Mouse (Mus musculus): Measurements from ENCODE around the gene Syt2.
A peak's percentile ranks its signal among the peaks of the same experiment; 100 is the strongest.

Syt2 gene

DNA sequence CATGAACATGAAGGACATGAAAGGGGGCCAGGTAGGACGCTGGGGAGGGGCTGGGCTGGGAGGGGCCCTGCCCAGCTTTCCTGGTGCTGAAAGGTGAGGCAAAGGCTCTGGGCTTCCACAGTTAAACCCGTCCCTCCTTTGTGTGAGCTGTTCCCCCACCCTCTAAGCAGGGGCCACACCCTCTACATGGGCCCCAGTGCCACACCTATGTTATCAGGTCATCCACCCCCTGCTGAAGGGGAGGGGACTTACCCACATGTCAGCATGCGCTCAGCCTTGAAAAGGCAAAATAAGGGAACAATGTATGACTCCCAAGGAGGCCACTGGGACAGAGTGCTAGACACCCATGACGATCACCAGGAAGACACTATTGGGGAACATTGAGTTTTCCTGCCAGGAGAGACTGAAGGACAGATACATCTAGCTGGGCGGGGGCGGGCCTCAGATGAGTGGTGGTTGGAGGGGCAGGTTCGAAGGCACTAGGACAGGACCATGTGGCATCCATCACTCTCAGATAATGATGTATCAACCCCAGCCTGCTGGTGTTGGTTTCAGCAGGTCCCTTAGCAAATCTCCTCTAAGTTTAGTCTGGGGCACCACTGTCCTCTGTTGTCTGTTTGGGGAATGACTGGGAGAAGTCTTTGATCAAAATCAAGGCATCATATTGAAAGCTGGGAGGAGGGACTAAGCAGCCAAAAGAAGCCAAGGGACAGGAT is 95.6 kb downstream of the Syt2 start:
- ATAC-seq (ENCODE audit: low TSS enrichment), result no peak

DNA sequence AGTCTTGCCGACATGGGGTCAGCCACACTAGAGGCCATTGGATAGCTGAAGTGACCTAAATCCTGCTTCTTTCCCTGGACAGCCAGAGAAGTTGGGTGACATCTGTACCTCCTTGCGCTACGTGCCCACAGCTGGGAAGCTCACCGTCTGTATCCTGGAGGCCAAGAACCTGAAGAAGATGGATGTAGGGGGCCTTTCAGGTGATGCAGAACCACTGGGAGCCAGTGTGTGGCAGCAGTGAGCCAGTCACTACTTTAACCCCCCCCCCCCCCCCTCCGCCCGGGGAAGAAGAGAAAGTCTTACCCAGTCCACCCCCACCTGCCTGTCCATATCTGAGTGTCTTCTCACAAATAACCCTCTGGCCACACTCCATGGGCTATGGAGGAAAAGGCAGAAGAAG is 99.2 kb downstream of the Syt2 start:
- ATAC-seq (ENCODE audit: low TSS enrichment), result no peak

GRCm38 (mm10) chr1:134747236-134748174 is 101.0 kb downstream of the Syt2 start:
- ATAC-seq (ENCODE audit: low TSS enrichment), result no peak

DNA sequence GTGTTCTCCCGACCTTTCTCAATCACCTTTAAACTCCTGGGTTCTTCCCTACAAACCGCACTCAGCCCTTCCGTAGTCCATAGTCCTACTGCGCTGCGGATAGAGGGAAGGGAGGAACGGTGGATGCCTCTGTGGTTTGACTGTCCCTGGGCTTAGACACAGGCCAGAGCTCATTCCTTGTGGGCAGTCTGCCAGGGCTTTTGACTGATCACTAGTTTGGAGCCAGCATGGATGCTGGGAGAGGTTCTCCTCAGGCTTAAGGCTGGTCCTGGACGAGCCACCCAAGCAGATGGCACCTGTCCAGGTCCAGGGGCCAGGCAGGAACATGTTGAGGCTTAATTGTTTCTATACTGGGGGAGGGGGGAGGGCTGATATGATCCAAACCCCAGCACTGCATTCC is 103.4 kb downstream of the Syt2 start:
- no peak for ATAC-seq (ENCODE audit: low TSS enrichment)

- no peak for ATAC-seq (ENCODE audit: low TSS enrichment)
These were observed 106.0 kb downstream of the Syt2 start for GRCm38 (mm10) chr1:134752447-134752846.

DNA sequence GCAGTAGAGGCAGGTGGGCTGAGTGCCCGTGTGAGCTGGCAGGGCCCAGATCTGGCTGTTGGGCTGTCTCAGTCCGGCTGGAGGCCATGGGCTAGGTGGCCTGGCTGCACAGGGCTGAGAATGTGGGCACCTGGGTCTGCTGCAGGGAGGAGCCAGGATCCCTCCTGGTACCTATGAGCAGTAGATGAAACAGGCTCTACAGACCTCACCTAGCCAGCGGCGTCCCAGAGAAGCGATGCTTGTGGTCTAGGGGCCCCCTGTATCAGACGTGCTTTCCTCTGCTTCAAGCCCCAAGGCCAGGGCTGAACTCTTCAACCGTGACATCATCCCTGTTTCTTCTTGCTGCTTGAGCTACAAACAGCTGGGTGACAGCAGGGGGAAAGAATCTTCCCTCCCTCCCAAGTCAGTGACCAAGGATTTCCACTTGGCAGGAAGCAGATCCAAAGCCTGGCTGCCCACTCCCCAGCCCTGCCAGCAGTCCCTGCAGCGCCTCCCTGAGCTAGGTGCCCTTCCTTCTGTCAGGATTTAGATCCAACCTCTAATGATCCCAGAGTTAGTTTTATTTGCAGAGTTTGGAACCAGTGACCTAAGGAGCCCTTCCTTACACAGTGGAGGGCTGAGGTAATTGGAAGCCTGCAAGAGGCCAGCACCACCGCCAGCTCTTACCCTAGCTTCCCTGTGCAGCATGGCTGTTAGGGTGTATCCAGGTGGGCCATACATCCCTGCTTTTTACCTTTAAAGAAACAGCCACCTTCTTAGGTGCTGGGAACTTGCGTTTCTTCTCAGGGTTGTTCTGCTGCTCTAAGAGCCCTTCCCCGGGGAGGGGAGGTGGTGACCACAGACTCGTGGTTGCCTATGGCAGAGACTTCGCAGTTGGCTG is 107.5 kb downstream of the Syt2 start:
- no peak for ATAC-seq (ENCODE audit: low TSS enrichment)

DNA sequence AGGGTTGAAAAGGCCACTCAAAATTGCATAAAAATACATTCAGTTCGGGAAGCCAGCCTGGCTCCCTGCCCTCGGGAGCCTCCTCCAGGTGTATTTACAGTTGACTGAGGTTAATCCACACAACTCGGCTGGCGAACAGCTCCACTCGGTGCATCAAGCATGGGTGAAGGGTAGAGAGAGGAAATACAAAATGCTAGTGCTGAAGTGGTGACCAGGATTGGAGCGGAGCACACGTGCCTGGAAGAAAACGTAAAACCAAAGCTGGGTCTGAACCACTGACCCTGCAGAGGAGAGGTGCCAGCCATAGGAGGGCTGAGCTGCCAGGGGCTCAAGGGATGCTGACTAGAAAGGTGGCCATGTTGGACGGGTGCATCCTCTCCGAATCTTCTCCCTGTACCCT is 108.3 kb downstream of the Syt2 start:
- ATAC-seq (ENCODE audit: low TSS enrichment), result no peak

GRCm38 (mm10) chr1:134755548-134756189 is 109.2 kb downstream of the Syt2 start:
- no peak for ATAC-seq (ENCODE audit: low TSS enrichment)

GRCm38 (mm10) chr1:134756190-134756873 is 109.9 kb downstream of the Syt2 start:
- ATAC-seq (ENCODE audit: low TSS enrichment), result peak; percentile 45

GRCm38 (mm10) chr1:134757230-134757629 is 110.8 kb downstream of the Syt2 start:
- ATAC-seq (ENCODE audit: low TSS enrichment), result no peak

- no peak for ATAC-seq (ENCODE audit: low TSS enrichment)
These were observed 112.7 kb downstream of the Syt2 start for GRCm38 (mm10) chr1:134759133-134759532.

DNA sequence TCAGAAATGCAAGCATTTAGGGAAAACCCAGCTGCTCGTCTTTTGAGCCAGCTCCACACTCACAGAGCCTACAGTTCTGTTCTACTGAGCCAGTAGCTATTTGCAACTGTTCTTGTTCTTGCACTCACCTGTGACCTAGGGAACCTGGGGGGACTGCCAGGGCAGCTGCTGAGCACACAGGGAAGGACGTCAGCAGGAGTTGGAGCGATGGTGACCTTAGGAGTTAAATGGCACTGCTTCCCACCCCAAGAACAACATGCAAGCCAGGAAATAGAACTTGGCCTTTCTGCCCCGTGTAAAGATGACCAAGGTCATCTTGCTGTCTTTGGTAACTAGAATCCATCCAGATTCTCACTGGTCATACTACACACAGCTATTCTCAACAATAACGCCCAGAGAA is 114.2 kb downstream of the Syt2 start:
- ATAC-seq (ENCODE audit: low TSS enrichment), result no peak

DNA sequence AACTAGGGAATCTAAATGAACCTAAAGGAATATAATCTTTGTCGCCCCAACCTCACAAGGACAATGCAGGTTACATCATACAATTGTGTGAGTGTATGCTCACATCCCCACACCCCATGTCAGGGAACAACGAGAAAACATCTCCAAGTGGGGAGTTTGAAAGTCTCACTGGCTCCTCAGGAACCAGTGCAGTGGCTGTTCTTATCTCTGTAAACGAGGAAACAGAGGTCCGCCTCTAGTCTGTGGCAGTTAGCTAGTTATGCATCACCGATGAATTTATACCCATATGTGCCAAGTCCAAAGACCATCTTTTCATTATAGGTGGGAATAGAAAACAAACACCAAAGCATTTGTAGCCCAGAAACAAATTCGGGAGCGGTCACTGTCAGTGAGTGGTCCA is 115.1 kb downstream of the Syt2 start:
- no peak for ATAC-seq (ENCODE audit: low TSS enrichment)

DNA sequence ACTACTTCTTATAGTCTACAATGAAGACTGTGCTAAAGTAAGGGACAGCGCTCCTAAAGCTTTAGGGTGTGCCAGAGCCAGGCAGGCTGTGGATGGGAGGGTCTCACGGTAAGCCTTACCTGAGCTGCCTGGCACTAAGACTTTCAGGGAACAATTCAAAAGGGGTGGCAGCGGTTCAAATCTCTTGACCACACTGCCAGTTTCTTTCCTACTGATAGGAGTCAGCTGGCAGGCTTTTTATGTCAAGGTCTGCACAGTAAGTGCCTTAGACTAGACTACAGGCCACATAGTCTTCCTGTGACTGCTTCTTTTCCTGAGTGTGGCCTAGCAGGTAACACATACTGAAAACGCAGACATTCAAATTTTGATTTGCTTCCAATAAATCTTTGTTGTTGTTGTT is 116.8 kb downstream of the Syt2 start:
- no peak for ATAC-seq (ENCODE audit: low TSS enrichment)

DNA sequence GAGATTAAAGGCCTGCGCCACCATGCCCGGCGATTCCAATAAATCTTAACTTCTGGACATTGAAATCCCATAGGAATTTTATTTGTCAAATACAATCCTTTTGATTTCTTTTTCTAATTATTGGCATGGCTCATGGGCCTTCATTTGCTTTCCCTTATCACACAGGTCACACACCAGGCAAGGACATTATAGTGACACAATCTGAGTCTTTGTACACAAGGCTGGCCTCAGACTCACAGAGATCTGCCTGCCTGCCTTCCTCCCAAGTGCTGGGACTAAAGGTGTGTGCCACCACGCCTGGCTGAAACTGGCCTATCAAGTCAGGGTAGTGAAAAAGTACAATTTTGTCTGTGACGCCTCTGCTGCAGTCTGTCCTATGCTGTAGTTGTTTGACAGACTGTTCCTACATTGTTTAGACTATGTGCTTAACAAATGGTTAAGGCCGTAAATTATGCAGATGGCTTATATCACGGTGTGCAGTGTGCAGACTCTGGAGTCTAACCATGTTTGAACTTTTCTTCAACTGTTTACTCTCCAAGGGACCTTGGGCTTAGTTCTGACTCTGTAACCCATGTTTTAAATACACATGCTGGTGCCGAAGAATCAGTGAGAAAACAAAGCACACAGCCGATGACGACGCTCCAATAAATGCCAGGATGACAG is 117.4 kb downstream of the Syt2 start:
- ATAC-seq (ENCODE audit: low TSS enrichment), result no peak

DNA sequence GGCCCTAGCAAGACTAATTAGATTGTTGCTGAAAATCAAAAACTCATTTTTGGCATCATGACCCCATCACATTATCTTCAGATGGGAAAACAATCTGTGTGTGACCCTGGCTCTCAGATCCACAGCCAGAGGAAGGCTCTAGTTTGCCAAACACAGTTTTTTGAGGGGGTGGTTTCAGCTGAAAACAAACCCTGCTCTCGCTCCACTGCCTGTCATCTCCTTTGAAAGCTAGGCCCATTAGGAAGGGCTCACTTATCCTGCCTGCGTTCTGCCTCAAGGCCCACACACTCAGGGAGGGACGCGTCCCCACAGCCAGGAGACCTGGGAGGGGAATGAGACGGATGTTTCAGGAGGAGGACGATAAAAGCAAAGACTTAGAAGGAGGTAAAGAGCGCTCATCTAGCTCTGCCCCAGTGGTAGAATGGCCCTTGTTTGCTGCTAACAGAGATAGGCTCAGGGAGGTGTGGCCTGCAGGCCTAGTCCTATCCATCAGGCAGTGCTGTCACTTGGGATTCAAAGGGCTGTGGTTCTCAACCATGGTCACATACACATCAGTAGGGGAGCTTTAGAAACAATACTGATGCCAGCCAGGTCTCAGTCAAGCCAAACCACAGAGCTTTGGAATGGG is 118.5 kb downstream of the Syt2 start:
- peak; percentile 38; the same call in 1 of the 2 replicates for ATAC-seq (ENCODE audit: low TSS enrichment)

GRCm38 (mm10) chr1:134766448-134766847 is 120.0 kb downstream of the Syt2 start:
- ATAC-seq (ENCODE audit: low TSS enrichment), result no peak

GRCm38 (mm10) chr1:134770312-134770711 is 123.8 kb downstream of the Syt2 start:
- no peak for ATAC-seq (ENCODE audit: low TSS enrichment)

- peak; percentile 81 for ATAC-seq (ENCODE audit: low TSS enrichment)
These were observed 124.9 kb downstream of the Syt2 start for GRCm38 (mm10) chr1:134771353-134771752.

DNA sequence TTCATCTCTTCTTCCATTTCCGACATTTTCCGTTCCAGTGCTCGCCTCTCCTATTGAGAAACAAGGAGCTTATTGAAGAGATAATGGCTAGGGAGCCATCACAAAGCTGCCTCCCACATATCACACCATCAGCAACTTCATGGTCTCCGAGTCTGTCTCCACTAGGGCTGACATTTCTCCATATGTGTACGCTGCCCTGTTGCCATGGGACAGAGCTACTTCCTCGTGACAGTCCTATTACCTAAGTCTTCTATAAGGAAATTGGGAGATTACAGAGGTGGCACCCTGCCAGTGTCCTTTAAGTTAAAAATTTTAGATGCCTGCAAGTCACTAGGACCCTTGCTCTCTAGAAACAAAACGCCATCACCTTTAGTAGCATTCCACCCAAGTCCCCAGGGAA is 125.5 kb downstream of the Syt2 start:
- ATAC-seq (ENCODE audit: low TSS enrichment), result no peak

All from frontal cortex, adult (tissue).